Mouse (Mus musculus) embryonic stem cell, embryonic (primary cell): ENCODE measurements around the gene Phf11c.
"Not testable (repeated sequence)": the region's sequence is repeated elsewhere in the genome, so short reads cannot be mapped to it uniquely, and the experiment has no call there.

Experiments
- CTCF ChIA-PET, 4 experiments: fragments of 300-600 bp in 2 of 4; fragments of 350-600 bp in 2 of 4; sonication (Branson Sonifier 250); formaldehyde crosslinking; loops; one replicate each; lab custom pipeline; 2022; ENCODE audit warnings: inconsistent platforms in 2 of 4; lab: Charles Lee
- POLR2A ChIA-PET, 4 experiments: fragments of 300-600 bp in 2 of 4; fragments of 350-600 bp in 2 of 4; sonication (Branson Sonifier 250); formaldehyde crosslinking; loops; one replicate each; lab custom pipeline; 2022; ENCODE audit warnings: antibody characterized with exemption in 4 of 4, inconsistent platforms in 1 of 4; lab: Charles Lee

The Phf11c gene

DNA sequence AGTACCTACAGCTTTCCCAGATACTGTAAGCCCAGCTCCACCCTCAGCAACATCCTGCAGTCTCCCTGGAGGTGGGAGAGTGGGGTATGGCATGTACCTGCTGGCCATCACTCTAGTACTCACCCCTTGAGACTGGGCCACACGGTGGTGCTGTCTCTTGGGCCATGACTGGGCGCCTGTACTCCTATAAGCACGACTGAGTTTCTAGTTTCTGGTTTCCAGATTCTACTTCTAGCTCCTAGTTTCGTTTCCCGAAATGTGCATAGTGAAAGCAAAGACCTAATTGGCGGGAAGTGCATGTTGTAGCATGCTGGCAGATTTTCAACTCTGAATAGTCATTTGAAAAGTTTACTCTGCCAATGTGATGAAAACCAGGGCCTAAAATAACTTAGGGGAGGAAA, 29.9 kb downstream of the Phf11c start, which contains the start of gene Phf11d:
Phf11d (minus strand) TSS at position 227 of the 401 bp plus-strand sequence.
- ChIA-PET POLR2A (interaction anchor here in 2 of 4 experiments (0.9 to 1.4 kb wide), 2 partner anchors 75 to 76 kb away, joined by 3 to 4 read pairs; partner anchors contain the start of genes Cab39l (in 2 of the 2) and Setdb2 (in 2 of the 2)), CTCF (no interaction called here)

DNA sequence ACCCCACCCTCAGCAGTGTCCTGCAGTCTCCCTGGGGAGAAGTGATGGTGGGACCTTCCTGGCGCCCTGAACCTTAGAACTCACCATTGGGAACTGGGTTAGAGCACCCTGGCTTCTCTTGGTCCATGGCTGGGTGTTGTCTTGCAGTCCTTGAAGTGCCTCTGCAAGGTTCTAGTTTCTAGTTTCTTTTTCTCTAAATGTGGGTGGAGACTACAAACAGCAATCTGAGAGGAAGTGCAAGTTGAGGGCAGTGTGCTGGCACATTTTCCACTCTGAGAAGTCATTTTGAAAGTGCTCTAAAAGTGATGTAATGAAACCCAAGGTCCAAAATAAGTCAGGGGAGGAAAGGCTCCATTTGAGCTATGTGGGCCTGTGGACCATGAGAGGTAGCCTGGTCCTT, 54.0 kb downstream of the Phf11c start, which contains the start of gene Phf11b:
Phf11b (minus strand) TSS at position 163 of the 400 bp plus-strand sequence.
- POLR2A ChIA-PET: not testable (repeated sequence)

DNA sequence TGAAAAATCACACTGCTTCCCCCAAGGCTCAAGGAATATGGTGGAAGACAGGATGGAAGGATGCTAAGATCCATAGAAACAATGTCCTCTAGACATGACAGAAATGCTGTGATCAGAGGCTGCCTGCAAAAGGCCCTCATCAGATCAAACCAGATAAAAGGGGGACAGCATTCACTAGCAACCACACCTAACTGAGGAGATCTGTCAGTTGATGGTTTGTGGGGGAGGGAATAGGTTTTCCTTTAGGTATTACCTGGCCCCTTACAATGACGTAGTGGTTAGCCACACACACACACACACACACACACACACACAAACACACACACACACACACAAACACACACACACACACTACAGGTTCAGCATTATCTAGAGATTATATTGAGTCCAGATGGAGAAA, 55.6 kb downstream of the Phf11c start:
- POLR2A ChIA-PET: no interaction called here
- CTCF ChIA-PET: no interaction called here

More for the DNA sequence above, 54.0 kb downstream of the Phf11c start, which contains the start of gene Phf11b:
- CTCF ChIA-PET: not testable (repeated sequence)

DNA sequence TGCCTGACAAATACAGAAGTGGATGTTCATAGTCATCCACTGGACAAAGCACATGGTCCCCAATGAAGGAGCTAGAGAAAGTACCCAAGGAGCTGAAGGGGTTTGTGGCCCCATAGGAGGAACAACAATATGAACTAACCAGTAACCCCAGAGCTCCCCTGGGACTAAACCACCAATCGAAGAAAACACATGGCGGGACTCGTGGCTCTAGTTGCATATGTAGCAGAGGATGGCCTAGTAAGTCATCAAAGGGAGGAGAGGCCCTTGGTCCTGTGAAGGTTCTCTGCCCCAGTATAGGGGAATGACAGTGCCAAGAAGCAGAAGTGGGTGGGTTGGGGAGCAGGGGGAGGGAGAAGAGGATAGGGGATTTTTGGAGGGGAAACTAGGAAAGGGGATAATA, 59.1 kb downstream of the Phf11c start:
- POLR2A ChIA-PET: not testable (repeated sequence)
- CTCF ChIA-PET: interaction anchor here in 1 of 4 experiments (0.6 kb wide), 1 partner anchor 14 kb away, joined by 4 read pairs; no protein-coding TSS in a partner anchor
